Mouse (Mus musculus): Measurements from ENCODE around the gene Macrod2.

The Macrod2 gene

GRCm38 (mm10) chr2:141673405-141673804, 1278.3 kb downstream of the Macrod2 start:
- DNase-seq (ENCODE audit: low spot score in 2 of 2): no peak

- no peak for DNase-seq (ENCODE audit: low spot score in 2 of 2)
Measured at GRCm38 (mm10) chr2:141697541-141697940, 1302.4 kb downstream of the Macrod2 start.

GRCm38 (mm10) chr2:141698320-141698719, 1303.2 kb downstream of the Macrod2 start:
- no peak for DNase-seq (ENCODE audit: low spot score in 2 of 2)

GRCm38 (mm10) chr2:141700759-141701452, 1305.8 kb downstream of the Macrod2 start:
- no peak for DNase-seq (ENCODE audit: low spot score in 2 of 2)

- no peak for DNase-seq (ENCODE audit: low spot score in 2 of 2)
Measured at GRCm38 (mm10) chr2:141711785-141712184, 1316.7 kb downstream of the Macrod2 start.

GRCm38 (mm10) chr2:141712265-141712664, 1317.2 kb downstream of the Macrod2 start:
- DNase-seq (ENCODE audit: low spot score in 2 of 2): no peak

- DNase-seq (ENCODE audit: low spot score in 2 of 2): no peak
Measured at GRCm38 (mm10) chr2:141715061-141715460, 1320.0 kb downstream of the Macrod2 start.

- no peak for DNase-seq (ENCODE audit: low spot score in 2 of 2)
Measured at GRCm38 (mm10) chr2:141722531-141722930, 1327.4 kb downstream of the Macrod2 start.

- no peak for DNase-seq (ENCODE audit: low spot score in 2 of 2)
Measured at GRCm38 (mm10) chr2:141728998-141729397, 1333.9 kb downstream of the Macrod2 start.

GRCm38 (mm10) chr2:141736685-141737456, 1341.8 kb downstream of the Macrod2 start:
- DNase-seq (ENCODE audit: low spot score in 2 of 2): peak in 1 of 2 experiments; percentile 12

- no peak for DNase-seq (ENCODE audit: low spot score in 2 of 2)
Measured at GRCm38 (mm10) chr2:141738702-141739101, 1343.6 kb downstream of the Macrod2 start.

GRCm38 (mm10) chr2:141740318-141740717, 1345.2 kb downstream of the Macrod2 start:
- no peak for DNase-seq (ENCODE audit: low spot score in 2 of 2)

- no peak for DNase-seq (ENCODE audit: low spot score in 2 of 2)
Measured at GRCm38 (mm10) chr2:141800236-141800635, 1405.1 kb downstream of the Macrod2 start.

GRCm38 (mm10) chr2:141800909-141801308, 1405.8 kb downstream of the Macrod2 start:
- DNase-seq (ENCODE audit: low spot score in 2 of 2): no peak

- no peak for DNase-seq (ENCODE audit: low spot score in 2 of 2)
Measured at GRCm38 (mm10) chr2:141816266-141816665, 1421.2 kb downstream of the Macrod2 start.

GRCm38 (mm10) chr2:141817546-141818180, 1422.6 kb downstream of the Macrod2 start:
- no peak for DNase-seq (ENCODE audit: low spot score in 2 of 2)

GRCm38 (mm10) chr2:141820795-141821194, 1425.7 kb downstream of the Macrod2 start:
- DNase-seq (ENCODE audit: low spot score in 2 of 2): no peak

GRCm38 (mm10) chr2:141825606-141826495, 1430.7 kb downstream of the Macrod2 start:
- no peak for DNase-seq (ENCODE audit: low spot score in 2 of 2)

- no peak for DNase-seq (ENCODE audit: low spot score in 2 of 2)
Measured at GRCm38 (mm10) chr2:141830496-141830895, 1435.4 kb downstream of the Macrod2 start.

- DNase-seq (ENCODE audit: low spot score in 2 of 2): no peak
Measured at GRCm38 (mm10) chr2:141831515-141831914, 1436.4 kb downstream of the Macrod2 start.

GRCm38 (mm10) chr2:141834156-141834782, 1439.2 kb downstream of the Macrod2 start:
- no peak for DNase-seq (ENCODE audit: low spot score in 2 of 2)

Measured in right cerebral cortex, postnatal 36 days (tissue).